Mouse (Mus musculus): ENCODE measurements at regions not wholly inside any gene's neighbourhood (a gene's known extent, or its start where the extent isn't known, plus 50 kb on each side); places are given as distances from the start of the nearest gene placed in this dataset.

DNA sequence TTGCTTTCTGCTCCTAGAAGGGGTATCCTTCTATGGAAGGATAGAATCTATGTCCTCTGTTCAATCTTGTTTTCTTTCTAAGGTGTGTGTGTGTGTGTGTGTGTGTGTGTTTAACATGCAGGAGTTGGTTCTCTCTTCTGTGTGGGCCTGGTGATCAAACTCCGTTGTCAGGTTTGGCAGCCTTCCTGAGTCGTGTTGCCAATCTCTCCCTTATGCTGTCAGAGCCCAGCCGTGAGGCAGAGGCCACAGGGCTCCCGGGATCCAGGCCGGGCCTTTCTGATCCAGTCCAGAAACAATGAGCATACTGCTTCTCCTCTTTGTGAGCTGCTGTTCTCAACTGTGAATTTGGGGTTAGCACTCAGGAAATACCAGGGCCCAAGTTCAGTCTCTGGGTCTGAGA is 55.1 kb upstream of the Polg start:
- TF ChIP-seq POLR2A (IDR thresholded peaks at IDR 0.05; ENCODE audit: control insufficient read depth, extremely low read depth, insufficient read depth, low read length, poor library complexity) (no peak), CTCF (IDR thresholded peaks at IDR 0.05; ENCODE audit: borderline replicate concordance, control insufficient read depth, extremely low read depth, insufficient read depth, low read length, poor library complexity) (no peak)
- no peaks in the 10 kb centered on the region for H3K27me3 ChIP-seq (ENCODE audit: control insufficient read depth, insufficient read depth, low read length)
- no peak for DNase-seq
- H3K4me1 ChIP-seq (replicated peaks; ENCODE audit: control insufficient read depth, insufficient read depth, low read length): no peaks in the 10 kb centered on the region
- WGBS: 72% methylated on average over 5 of the region's 5 CpGs
- H3K27ac ChIP-seq (ENCODE audit: control insufficient read depth, insufficient read depth, low read length): no peak overlapping the region
- H3K36me3 ChIP-seq (ENCODE audit: control insufficient read depth, insufficient read depth, low read length): no peaks in the 10 kb centered on the region
- no peak overlapping the region for H3K4me3 ChIP-seq (ENCODE audit: control insufficient read depth, insufficient read depth, low read length)

- no peak for DNase-seq
- no peaks in the 10 kb centered on the region for H3K36me3 ChIP-seq (ENCODE audit: control insufficient read depth, insufficient read depth, low read length)
- no peaks in the 10 kb centered on the region for H3K4me1 ChIP-seq (replicated peaks; ENCODE audit: control insufficient read depth, insufficient read depth, low read length)
- no peak overlapping the region for H3K27ac ChIP-seq (ENCODE audit: control insufficient read depth, insufficient read depth, low read length)
- TF ChIP-seq POLR2A (IDR thresholded peaks at IDR 0.05; ENCODE audit: control insufficient read depth, extremely low read depth, insufficient read depth, low read length, poor library complexity) (no peak), CTCF (IDR thresholded peaks at IDR 0.05; ENCODE audit: borderline replicate concordance, control insufficient read depth, extremely low read depth, insufficient read depth, low read length, poor library complexity) (no peak)
- no peaks in the 10 kb centered on the region; the same call in 1 of the 2 replicates for H3K27me3 ChIP-seq (ENCODE audit: control insufficient read depth, insufficient read depth, low read length)
- 64% methylated on average over 2 of the region's 2 CpGs for WGBS
- no peak overlapping the region for H3K4me3 ChIP-seq (ENCODE audit: control insufficient read depth, insufficient read depth, low read length)
Measured at GRCm38 (mm10) chr7:79520222-79520710, 54.1 kb upstream of the Polg start.

GRCm38 (mm10) chr7:79518928-79519327 is 52.8 kb upstream of the Polg start:
- Histone ChIP-seq H3K27me3 (ENCODE audit: control insufficient read depth, insufficient read depth, low read length) (peaks cover 3% of the 10 kb centered on the region; the same call in 1 of the 2 replicates), H3K27ac (ENCODE audit: control insufficient read depth, insufficient read depth, low read length) (no peak overlapping the region)
- no peak for DNase-seq

DNA sequence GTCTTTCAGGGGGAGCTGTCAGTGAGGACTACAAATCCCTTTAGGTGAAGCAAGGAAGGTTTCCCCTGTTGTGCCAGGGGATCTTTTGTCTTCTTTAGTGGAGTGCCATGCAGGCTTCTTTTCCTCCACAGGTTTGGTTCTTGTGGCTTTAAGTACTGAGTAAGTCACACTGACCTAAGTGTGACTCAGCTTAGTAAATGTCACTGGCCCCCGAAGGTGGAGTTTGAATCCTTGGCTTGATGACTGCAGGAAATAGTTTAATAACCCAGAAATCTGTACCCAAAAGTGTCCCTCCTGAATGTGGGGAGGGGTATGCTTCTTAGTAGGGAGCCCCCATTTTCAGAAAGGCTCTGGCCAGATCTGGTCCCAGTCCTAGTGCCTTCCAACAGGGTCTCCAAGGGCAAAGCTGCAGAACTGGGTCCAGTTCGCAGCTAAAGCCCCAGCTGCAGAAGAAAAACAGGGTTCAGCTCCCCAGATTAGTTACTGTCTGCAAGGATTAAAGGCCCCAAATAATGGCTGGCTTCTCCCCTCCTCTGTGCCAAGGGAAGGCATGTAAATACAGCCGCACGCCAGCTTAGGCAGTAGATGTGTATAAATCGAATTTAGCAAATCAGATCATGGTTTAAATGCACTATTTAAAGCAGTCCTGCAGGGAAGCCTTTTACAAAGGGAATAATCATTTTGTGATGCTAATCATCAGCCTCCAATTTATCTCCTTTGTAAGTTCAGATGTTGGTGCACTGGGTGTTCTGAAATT is 51.6 kb upstream of the Polg start:
- no peak overlapping the region for H3K4me3 ChIP-seq (ENCODE audit: control insufficient read depth, insufficient read depth, low read length)
- H3K36me3 ChIP-seq (ENCODE audit: control insufficient read depth, insufficient read depth, low read length): no peaks in the 10 kb centered on the region
- 69% methylated on average over 5 of the region's 5 CpGs for WGBS
- H3K27ac ChIP-seq (ENCODE audit: control insufficient read depth, insufficient read depth, low read length): no peak overlapping the region
- TF ChIP-seq POLR2A (IDR thresholded peaks at IDR 0.05; ENCODE audit: control insufficient read depth, extremely low read depth, insufficient read depth, low read length, poor library complexity) (no peak), CTCF (IDR thresholded peaks at IDR 0.05; ENCODE audit: borderline replicate concordance, control insufficient read depth, extremely low read depth, insufficient read depth, low read length, poor library complexity) (no peak)
- H3K27me3 ChIP-seq (ENCODE audit: control insufficient read depth, insufficient read depth, low read length): peaks cover 5% of the 10 kb centered on the region
- H3K4me1 ChIP-seq (replicated peaks; ENCODE audit: control insufficient read depth, insufficient read depth, low read length): no peaks in the 10 kb centered on the region
- no peak for DNase-seq

More at GRCm38 (mm10) chr7:79518928-79519327, 52.8 kb upstream of the Polg start:
- 75% methylated on average over 7 of the region's 7 CpGs for WGBS
- H3K36me3 ChIP-seq (ENCODE audit: control insufficient read depth, insufficient read depth, low read length): no peaks in the 10 kb centered on the region
- H3K4me3 ChIP-seq (ENCODE audit: control insufficient read depth, insufficient read depth, low read length): no peak overlapping the region
- no peak for TF ChIP-seq POLR2A (IDR thresholded peaks at IDR 0.05; ENCODE audit: control insufficient read depth, extremely low read depth, insufficient read depth, low read length, poor library complexity)
- no peak for TF ChIP-seq CTCF (IDR thresholded peaks at IDR 0.05; ENCODE audit: borderline replicate concordance, control insufficient read depth, extremely low read depth, insufficient read depth, low read length, poor library complexity)
- H3K4me1 ChIP-seq (replicated peaks; ENCODE audit: control insufficient read depth, insufficient read depth, low read length): no peaks in the 10 kb centered on the region

DNA sequence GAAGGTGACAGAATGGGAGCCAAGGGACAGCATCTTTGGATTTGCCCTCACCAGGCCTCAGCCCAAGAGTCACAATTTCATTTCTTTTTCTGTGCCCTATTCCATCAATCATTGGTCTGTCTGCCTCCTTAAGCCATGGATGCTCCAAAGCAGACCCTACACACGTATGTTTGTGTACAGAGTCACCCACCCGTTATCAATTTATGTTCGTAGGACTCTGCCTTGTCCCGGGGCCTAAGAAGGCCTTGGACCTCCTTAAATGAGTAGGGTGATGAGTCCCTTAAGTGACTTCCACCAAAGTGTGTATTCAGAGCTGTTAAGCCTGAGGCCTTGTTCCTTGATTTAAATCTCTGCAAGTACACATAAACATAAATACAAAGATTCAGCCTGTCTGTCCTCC is 50.1 kb upstream of the Polg start:
- no peaks in the 10 kb centered on the region for H3K4me1 ChIP-seq (replicated peaks; ENCODE audit: control insufficient read depth, insufficient read depth, low read length)
- 97% methylated on average over 4 of the region's 4 CpGs for WGBS
- no peak overlapping the region for H3K27ac ChIP-seq (ENCODE audit: control insufficient read depth, insufficient read depth, low read length)
- no peaks in the 10 kb centered on the region for H3K36me3 ChIP-seq (ENCODE audit: control insufficient read depth, insufficient read depth, low read length)
- H3K4me3 ChIP-seq (ENCODE audit: control insufficient read depth, insufficient read depth, low read length): no peak overlapping the region
- TF ChIP-seq POLR2A (IDR thresholded peaks at IDR 0.05; ENCODE audit: control insufficient read depth, extremely low read depth, insufficient read depth, low read length, poor library complexity): no peak
- no peak for TF ChIP-seq CTCF (IDR thresholded peaks at IDR 0.05; ENCODE audit: borderline replicate concordance, control insufficient read depth, extremely low read depth, insufficient read depth, low read length, poor library complexity)
- peaks cover 9% of the 10 kb centered on the region for H3K27me3 ChIP-seq (ENCODE audit: control insufficient read depth, insufficient read depth, low read length)
- no peak for DNase-seq

Measured in thymus, adult 2 months (tissue).